Mouse (Mus musculus): ENCODE measurements around the gene Ppp1r15a. TPM values are rescaled to one million over a fixed set of nuclear protein-coding genes. Genes with fewer than 3 reads are reported as not detected.
A peak's percentile ranks its signal among the peaks of the same experiment; 100 is the strongest.

Ppp1r15a gene
- polyA plus RNA-seq (2012; rRNA removed), result 26.6 and 28.2 TPM in 2 replicates

- WGBS, result under 1% methylated on average over 54 of the region's 54 CpGs
- H3K4me3 ChIP-seq (ENCODE audit: insufficient read depth, low read depth, low read length), result peak within 1 kb of the TSS; percentile 80
- DNase-seq, result peak; percentile 97
- peaks cover 20% of the 10 kb centered on the region for H3K4me1 ChIP-seq (ENCODE audit: control insufficient read depth, insufficient read depth, low read length)
- H3K27ac ChIP-seq (ENCODE audit: insufficient read depth, low read depth, low read length), result peak within 1 kb of the TSS; percentile 95
- no peak for TF ChIP-seq CTCF (conservative IDR thresholded peaks at IDR 0.05; ENCODE audit: insufficient read depth, insufficient read length, low read depth, low read length)
- TF ChIP-seq POLR2A (IDR thresholded peaks at IDR 0.05; ENCODE audit: low read depth, low read length), result peak; percentile 96
- peaks cover 2% of the 10 kb centered on the region; the same call in 1 of the 2 replicates for H3K36me3 ChIP-seq (ENCODE audit: control insufficient read depth, insufficient read depth, low read length)
- no peaks in the 10 kb centered on the region for H3K27me3 ChIP-seq (replicated peaks; ENCODE audit: control insufficient read depth, insufficient read depth, low read length)
Observed at GRCm38 (mm10) chr7:45525809-45526473, at the start of gene Ppp1r15a, which contains the start of gene Plekha4. Ppp1r15a (minus strand) TSS chr7:45526268. Plekha4 (plus strand) TSS chr7:45526330.

GRCm38 (mm10) chr7:45574472-45575379, 48.7 kb upstream of the Ppp1r15a start:
- TF ChIP-seq POLR2A (IDR thresholded peaks at IDR 0.05; ENCODE audit: low read depth, low read length) (peak; percentile 83), CTCF (conservative IDR thresholded peaks at IDR 0.05; ENCODE audit: insufficient read depth, insufficient read length, low read depth, low read length) (no peak)
- Histone ChIP-seq H3K27me3 (replicated peaks; ENCODE audit: control insufficient read depth, insufficient read depth, low read length) (no peaks in the 10 kb centered on the region), H3K4me3 (ENCODE audit: insufficient read depth, low read depth, low read length) (peak overlapping the region; percentile 77), H3K27ac (ENCODE audit: insufficient read depth, low read depth, low read length) (peak overlapping the region; percentile 98), H3K36me3 (ENCODE audit: control insufficient read depth, insufficient read depth, low read length) (no peaks in the 10 kb centered on the region), H3K4me1 (ENCODE audit: control insufficient read depth, insufficient read depth, low read length) (peaks cover 34% of the 10 kb centered on the region)
- DNase-seq, result peak; percentile 91
- WGBS, result 39% methylated on average over 15 of the region's 15 CpGs

- Histone ChIP-seq H3K4me1 (ENCODE audit: control insufficient read depth, insufficient read depth, low read length) (peaks cover 34% of the 10 kb centered on the region), H3K27me3 (replicated peaks; ENCODE audit: control insufficient read depth, insufficient read depth, low read length) (no peaks in the 10 kb centered on the region), H3K27ac (ENCODE audit: insufficient read depth, low read depth, low read length) (peak overlapping the region; percentile 98), H3K36me3 (ENCODE audit: control insufficient read depth, insufficient read depth, low read length) (no peaks in the 10 kb centered on the region), H3K4me3 (ENCODE audit: insufficient read depth, low read depth, low read length) (peak overlapping the region; percentile 77)
- WGBS, result 20% methylated on average over 8 of the region's 8 CpGs
- peak; percentile 56 for DNase-seq
- no peak for TF ChIP-seq POLR2A (IDR thresholded peaks at IDR 0.05; ENCODE audit: low read depth, low read length)
- TF ChIP-seq CTCF (conservative IDR thresholded peaks at IDR 0.05; ENCODE audit: insufficient read depth, insufficient read length, low read depth, low read length), result no peak
Observed at GRCm38 (mm10) chr7:45573954-45574353, 47.9 kb upstream of the Ppp1r15a start.

GRCm38 (mm10) chr7:45571966-45572365, 45.9 kb upstream of the Ppp1r15a start:
- Histone ChIP-seq H3K36me3 (ENCODE audit: control insufficient read depth, insufficient read depth, low read length) (no peaks in the 10 kb centered on the region), H3K4me1 (ENCODE audit: control insufficient read depth, insufficient read depth, low read length) (peaks cover 43% of the 10 kb centered on the region), H3K27me3 (replicated peaks; ENCODE audit: control insufficient read depth, insufficient read depth, low read length) (no peaks in the 10 kb centered on the region), H3K4me3 (ENCODE audit: insufficient read depth, low read depth, low read length) (no peak overlapping the region), H3K27ac (ENCODE audit: insufficient read depth, low read depth, low read length) (peak overlapping the region; percentile 84; the same call in 1 of the 2 replicates)
- TF ChIP-seq CTCF (conservative IDR thresholded peaks at IDR 0.05; ENCODE audit: insufficient read depth, insufficient read length, low read depth, low read length) (no peak), POLR2A (IDR thresholded peaks at IDR 0.05; ENCODE audit: low read depth, low read length) (no peak)
- 39% methylated on average over 1 of the region's 1 CpGs for WGBS
- DNase-seq, result no peak

- Histone ChIP-seq H3K27me3 (replicated peaks; ENCODE audit: control insufficient read depth, insufficient read depth, low read length) (no peaks in the 10 kb centered on the region), H3K36me3 (ENCODE audit: control insufficient read depth, insufficient read depth, low read length) (no peaks in the 10 kb centered on the region), H3K4me1 (ENCODE audit: control insufficient read depth, insufficient read depth, low read length) (peaks cover 35% of the 10 kb centered on the region), H3K4me3 (ENCODE audit: insufficient read depth, low read depth, low read length) (peak within 1 kb of the TSS; percentile 68), H3K27ac (ENCODE audit: insufficient read depth, low read depth, low read length) (peak within 1 kb of the TSS; percentile 84)
- no peak for TF ChIP-seq CTCF (conservative IDR thresholded peaks at IDR 0.05; ENCODE audit: insufficient read depth, insufficient read length, low read depth, low read length)
- TF ChIP-seq POLR2A (IDR thresholded peaks at IDR 0.05; ENCODE audit: low read depth, low read length), result no peak
- 12% methylated on average over 40 of the region's 42 CpGs for WGBS
- peak; percentile 82 for DNase-seq
Observed at GRCm38 (mm10) chr7:45570103-45570741, 44.2 kb upstream of the Ppp1r15a start, which contains the start of gene Bcat2. Bcat2 (plus strand) TSS chr7:45570153.

- TF ChIP-seq CTCF (conservative IDR thresholded peaks at IDR 0.05; ENCODE audit: insufficient read depth, insufficient read length, low read depth, low read length) (no peak), POLR2A (IDR thresholded peaks at IDR 0.05; ENCODE audit: low read depth, low read length) (no peak)
- Histone ChIP-seq H3K4me3 (ENCODE audit: insufficient read depth, low read depth, low read length) (no peak overlapping the region), H3K4me1 (ENCODE audit: control insufficient read depth, insufficient read depth, low read length) (peaks cover 34% of the 10 kb centered on the region), H3K27me3 (replicated peaks; ENCODE audit: control insufficient read depth, insufficient read depth, low read length) (no peaks in the 10 kb centered on the region), H3K36me3 (ENCODE audit: control insufficient read depth, insufficient read depth, low read length) (no peaks in the 10 kb centered on the region), H3K27ac (ENCODE audit: insufficient read depth, low read depth, low read length) (peak overlapping the region; percentile 87)
- no peak for DNase-seq
- WGBS, result 79% methylated on average over 10 of the region's 10 CpGs
Observed at GRCm38 (mm10) chr7:45568601-45569473, 42.8 kb upstream of the Ppp1r15a start.
